Mouse (Mus musculus): ENCODE results near the gene Gm3448. TPM values are rescaled to one million over a fixed set of nuclear protein-coding genes. Genes with fewer than 3 reads are reported as not detected.
"Not testable (repeated sequence)": the region's sequence is repeated elsewhere in the genome, so short reads cannot be mapped to it uniquely, and the experiment has no call there.

Gm3448 gene
- total RNA-seq (2021), result 1 to 10 TPM; 4.6 to 4.7 TPM
- 0.51 and 1.9 TPM in 2 replicates for polyA plus RNA-seq (2012; rRNA removed)
- long read RNA-seq, partial matches to known transcripts, result 6 of 36 reads
- long read RNA-seq, other reads (novel, unspliced or antisense), result 30 of 36 reads

- DNase-seq, result peak; percentile 69
These were observed at the start of gene Gm3448, which contains the start of the genes Ermard and Tcte3 for GRCm38 (mm10) chr17:15041175-15041729. Gm3448 (minus strand) TSS chr17:15041537. Ermard (plus strand) TSS chr17:15041208. Tcte3 (minus strand) TSS chr17:15041488.

- no peak for DNase-seq
These were observed 47.3 kb upstream of the Gm3448 start for GRCm38 (mm10) chr17:15088591-15089001.

GRCm38 (mm10) chr17:15088166-15088565, 46.8 kb upstream of the Gm3448 start:
- DNase-seq, result peak; percentile 11

- no peak for DNase-seq
These were observed 43.7 kb upstream of the Gm3448 start for GRCm38 (mm10) chr17:15085006-15085405.

- no peak for DNase-seq
These were observed 43.0 kb upstream of the Gm3448 start for GRCm38 (mm10) chr17:15084226-15084848.

- no peak for DNase-seq
These were observed 36.2 kb upstream of the Gm3448 start for GRCm38 (mm10) chr17:15077536-15077935.

- DNase-seq, result no peak
These were observed 33.7 kb upstream of the Gm3448 start for GRCm38 (mm10) chr17:15075033-15075432.

GRCm38 (mm10) chr17:15072211-15072610, 30.9 kb upstream of the Gm3448 start:
- DNase-seq, result no peak

GRCm38 (mm10) chr17:15069124-15069523, 27.8 kb upstream of the Gm3448 start:
- DNase-seq, result peak; percentile 34

GRCm38 (mm10) chr17:15068040-15068792, 26.9 kb upstream of the Gm3448 start:
- DNase-seq, result peak; percentile 61

- DNase-seq, result no peak
These were observed 25.6 kb upstream of the Gm3448 start for GRCm38 (mm10) chr17:15066911-15067310.

- DNase-seq, result no peak
These were observed 24.7 kb upstream of the Gm3448 start for GRCm38 (mm10) chr17:15066066-15066465.

GRCm38 (mm10) chr17:15065391-15066024, 24.2 kb upstream of the Gm3448 start:
- DNase-seq, result peak; percentile 74

GRCm38 (mm10) chr17:15060356-15060755, 19.0 kb upstream of the Gm3448 start:
- DNase-seq, result no peak

GRCm38 (mm10) chr17:15059646-15060045, 18.3 kb upstream of the Gm3448 start:
- no peak for DNase-seq

GRCm38 (mm10) chr17:15058161-15058591, 16.8 kb upstream of the Gm3448 start:
- no peak for DNase-seq

GRCm38 (mm10) chr17:15055925-15056324, 14.6 kb upstream of the Gm3448 start:
- DNase-seq, result no peak

- DNase-seq, result not testable (repeated sequence)
These were observed 12.5 kb upstream of the Gm3448 start for GRCm38 (mm10) chr17:15053829-15054200.

GRCm38 (mm10) chr17:15053183-15053828, 12.0 kb upstream of the Gm3448 start:
- DNase-seq, result not testable (repeated sequence)

- DNase-seq, result not testable (repeated sequence)
These were observed 11.4 kb upstream of the Gm3448 start for GRCm38 (mm10) chr17:15052766-15053165.

- DNase-seq, result not testable (repeated sequence)
These were observed 9.0 kb upstream of the Gm3448 start for GRCm38 (mm10) chr17:15050338-15050737.

GRCm38 (mm10) chr17:15040455-15040854, 882 bp downstream of the Gm3448 start:
- DNase-seq, result not testable (repeated sequence)

Measured in adrenal gland, adult 2 months (tissue).